Mouse (Mus musculus) kidney, embryonic 16.5 days (tissue): Measurements from ENCODE around the gene Eif5a. TPM values are rescaled to one million over a fixed set of nuclear protein-coding genes. Genes with fewer than 3 reads are reported as not detected.

ENCODE experiments used
- ATAC-seq: fragments of 200-750 bp; cut with Nextera tagmentation; 2 replicates; pipeline ENCODE4 v1.8.0; 2017; ENCODE audit warnings: moderate TSS enrichment; ENCODE audit not compliant: low FRiP score, low TSS enrichment
- H3K27ac ChIP-seq: fragments of 300-500 bp; sonication (generic); 2 replicates; pipeline ENCODE4 v1.5.1; 2014; ENCODE audit warnings: low read length
- H3K27me3 ChIP-seq: fragments of 300-500 bp; sonication (generic); 2 replicates; pipeline ENCODE4 v1.6.1; 2014; ENCODE audit warnings: low read length, control low read depth, mixed read lengths; ENCODE audit not compliant: insufficient read depth
- H3K36me3 ChIP-seq: fragments of 300-500 bp; sonication (generic); 2 replicates; pipeline ENCODE4 v1.6.1; 2014; ENCODE audit warnings: low read length, control low read depth, mixed read lengths; ENCODE audit not compliant: insufficient read depth
- H3K4me1 ChIP-seq: fragments of 300-500 bp; sonication (generic); 2 replicates; pipeline ENCODE4 v1.6.1; 2014; ENCODE audit warnings: low read length, control low read depth, mixed read lengths; ENCODE audit not compliant: insufficient read depth
- H3K4me2 ChIP-seq: fragments of 300-500 bp; sonication (generic); replicated peaks from 2 replicates; pipeline ENCODE4 v1.6.1; 2014; ENCODE audit warnings: low read depth, low read length
- H3K4me3 ChIP-seq: fragments of 300-500 bp; sonication (generic); 2 replicates; pipeline ENCODE4 v1.5.1; 2014; ENCODE audit warnings: mild to moderate bottlenecking, low read length
- H3K9ac ChIP-seq: fragments of 300-500 bp; sonication (generic); replicated peaks from 2 replicates; pipeline ENCODE4 v1.6.1; 2014; ENCODE audit warnings: low read length
- H3K9me3 ChIP-seq: fragments of 300-500 bp; sonication (generic); 2 replicates; pipeline ENCODE4 v1.6.1; 2016; ENCODE audit warnings: low read length, control low read depth
- WGBS: fragments of 180-500 bp; shearing (Covaris S2); extraction: QIAGEN DNeasy Blood & Tissue Kit; methylation state at CpG from one replicate; pipeline ENCODE4 v1.1.7; 2014; 5-methylcytosine and 5-hydroxymethylcytosine counted together
- polyA plus RNA-seq: library from polyadenylated mRNA; unstranded; fragments of >200 nt; fragmentation: Nextera tagmentation; extraction: Ambion mirVana; gene quantifications from 2 replicates; pipeline ENCODE4 v1.2.1, GENCODE M21; 2015

Gene Eif5a
- polyA plus RNA-seq, 1 experiment from 2014 or later = 1,737 TPM

GRCm38 (mm10) chr11:69899870-69900269 lies 21.9 kb downstream of the Eif5a start:
- H3K27ac ChIP-seq = peak overlapping the region; percentile 99
- peaks cover 13% of the 10 kb centered on the region for H3K36me3 ChIP-seq
- 21% methylated on average over 4 of the region's 4 CpGs for WGBS
- peaks cover 31% of the 10 kb centered on the region for H3K4me1 ChIP-seq
- peak overlapping the region; percentile 93 for H3K4me2 ChIP-seq
- H3K27me3 ChIP-seq = no peaks in the 10 kb centered on the region
- peak overlapping the region; percentile 88 for H3K4me3 ChIP-seq
- H3K9me3 ChIP-seq = no peaks in the 10 kb centered on the region
- ATAC-seq = no peak
- H3K9ac ChIP-seq = peak overlapping the region; percentile 99

- H3K4me3 ChIP-seq = no peak within 1 kb of the TSS
- H3K27me3 ChIP-seq = no peaks in the 10 kb centered on the region
Measured at GRCm38 (mm10) chr11:69895291-69895690, 26.5 kb downstream of the Eif5a start, which contains the start of gene Acap1. Gene Acap1, minus strand, starts transcription at chr11:69895539.

GRCm38 (mm10) chr11:69894671-69895070 lies 27.1 kb downstream of the Eif5a start:
- no peak overlapping the region for H3K4me2 ChIP-seq
- H3K27ac ChIP-seq = no peak overlapping the region
- no peak overlapping the region; the same call in 1 of the 2 replicates for H3K9ac ChIP-seq
- no peaks in the 10 kb centered on the region for H3K9me3 ChIP-seq
- ATAC-seq = no peak
- H3K36me3 ChIP-seq = no peaks in the 10 kb centered on the region
- no peak overlapping the region for H3K4me3 ChIP-seq
- H3K27me3 ChIP-seq = no peaks in the 10 kb centered on the region
- H3K4me1 ChIP-seq = peaks cover 15% of the 10 kb centered on the region
- 64% methylated on average over 5 of the region's 5 CpGs for WGBS

More at GRCm38 (mm10) chr11:69895291-69895690, 26.5 kb downstream of the Eif5a start, which contains the start of gene Acap1:
- no peak within 1 kb of the TSS for H3K27ac ChIP-seq
- 66% methylated on average over 4 of the region's 4 CpGs for WGBS
- H3K9me3 ChIP-seq = no peaks in the 10 kb centered on the region
- peaks cover 21% of the 10 kb centered on the region for H3K4me1 ChIP-seq
- H3K36me3 ChIP-seq = no peaks in the 10 kb centered on the region
- ATAC-seq = no peak
- no peak within 1 kb of the TSS for H3K4me2 ChIP-seq
- H3K9ac ChIP-seq = no peak within 1 kb of the TSS; the same call in 1 of the 2 replicates

- Histone ChIP-seq H3K27me3 (no peaks in the 10 kb centered on the region), H3K4me2 (no peak overlapping the region), H3K27ac (no peak overlapping the region), H3K9ac (no peak overlapping the region), H3K4me1 (0 out of 2 replicates have a peak, but pooled peaks cover 5% of the 10 kb centered on the region), H3K9me3 (no peaks in the 10 kb centered on the region), H3K4me3 (no peak overlapping the region), H3K36me3 (no peaks in the 10 kb centered on the region)
- WGBS = 64% methylated on average over 4 of the region's 4 CpGs
- ATAC-seq = no peak
Measured at GRCm38 (mm10) chr11:69891482-69891881, 30.3 kb downstream of the Eif5a start.

- Histone ChIP-seq H3K9ac (no peak overlapping the region), H3K9me3 (no peaks in the 10 kb centered on the region), H3K4me3 (no peak overlapping the region), H3K27me3 (no peaks in the 10 kb centered on the region), H3K27ac (no peak overlapping the region), H3K4me1 (peaks cover 9% of the 10 kb centered on the region), H3K36me3 (no peaks in the 10 kb centered on the region), H3K4me2 (no peak overlapping the region)
- WGBS = 69% methylated on average over 8 of the region's 8 CpGs
- 0 out of 2 replicates have a peak, but pooled peaks have one; percentile 46 for ATAC-seq
Measured at GRCm38 (mm10) chr11:69886907-69887635, 34.7 kb downstream of the Eif5a start.

- WGBS = 68% methylated on average over 8 of the region's 8 CpGs
- Histone ChIP-seq H3K36me3 (no peaks in the 10 kb centered on the region), H3K4me3 (no peak overlapping the region), H3K4me2 (0 out of 2 replicates have a peak overlapping the region, but pooled peaks have one; percentile 5), H3K27me3 (no peaks in the 10 kb centered on the region), H3K9me3 (no peaks in the 10 kb centered on the region), H3K27ac (peak overlapping the region; percentile 14; the same call in 1 of the 2 replicates), H3K9ac (peak overlapping the region; percentile 14; the same call in 1 of the 2 replicates), H3K4me1 (peaks cover 14% of the 10 kb centered on the region)
- no peak for ATAC-seq
Measured at GRCm38 (mm10) chr11:69884663-69885062, 37.1 kb downstream of the Eif5a start.

- no peak overlapping the region for H3K4me3 ChIP-seq
- H3K4me1 ChIP-seq = peaks cover 19% of the 10 kb centered on the region
- H3K4me2 ChIP-seq = 0 out of 2 replicates have a peak overlapping the region, but pooled peaks have one; percentile 5
- 58% methylated on average over 9 of the region's 9 CpGs for WGBS
- ATAC-seq = no peak
- H3K9ac ChIP-seq = 0 out of 2 replicates have a peak overlapping the region, but pooled peaks have one; percentile 14
- no peaks in the 10 kb centered on the region for H3K36me3 ChIP-seq
- no peaks in the 10 kb centered on the region for H3K27me3 ChIP-seq
- H3K27ac ChIP-seq = peak overlapping the region; percentile 14; the same call in 1 of the 2 replicates
- H3K9me3 ChIP-seq = no peaks in the 10 kb centered on the region
Measured at GRCm38 (mm10) chr11:69884240-69884639, 37.5 kb downstream of the Eif5a start.

- no peak overlapping the region; the same call in 1 of the 2 replicates for H3K27ac ChIP-seq
- 87% methylated on average over 8 of the region's 8 CpGs for WGBS
Measured at GRCm38 (mm10) chr11:69883527-69884151, 38.1 kb downstream of the Eif5a start.

GRCm38 (mm10) chr11:69883066-69883465 lies 38.7 kb downstream of the Eif5a start:
- no peaks in the 10 kb centered on the region for H3K9me3 ChIP-seq
- H3K27ac ChIP-seq = no peak overlapping the region
- H3K4me3 ChIP-seq = no peak overlapping the region
- peaks cover 30% of the 10 kb centered on the region for H3K4me1 ChIP-seq
- no peak for ATAC-seq
- H3K4me2 ChIP-seq = no peak overlapping the region
- 66% methylated on average over 4 of the region's 4 CpGs for WGBS
- no peaks in the 10 kb centered on the region for H3K36me3 ChIP-seq
- no peaks in the 10 kb centered on the region for H3K27me3 ChIP-seq
- H3K9ac ChIP-seq = no peak overlapping the region

More at GRCm38 (mm10) chr11:69883527-69884151, 38.1 kb downstream of the Eif5a start:
- H3K36me3 ChIP-seq = no peaks in the 10 kb centered on the region
- no peak overlapping the region for H3K9ac ChIP-seq
- no peak overlapping the region for H3K4me2 ChIP-seq
- ATAC-seq = no peak
- no peaks in the 10 kb centered on the region for H3K27me3 ChIP-seq
- H3K9me3 ChIP-seq = no peaks in the 10 kb centered on the region
- H3K4me1 ChIP-seq = peaks cover 25% of the 10 kb centered on the region
- H3K4me3 ChIP-seq = no peak overlapping the region
